Mouse (Mus musculus) embryonic facial prominence, embryonic 15.5 days (tissue): ENCODE measurements at regions not wholly inside any gene's neighbourhood (a gene's known extent, or its start where the extent isn't known, plus 50 kb on each side); places are given as distances from the start of the nearest gene placed in this dataset.

Experiments
- ATAC-seq: fragments of 200-750 bp; cut with Nextera tagmentation; 2 replicates; pipeline ENCODE4 v1.8.0; 2017; ENCODE audit warnings: low read depth, moderate TSS enrichment; ENCODE audit not compliant: insufficient number of reproducible peaks, low FRiP score, low TSS enrichment
- H3K27ac ChIP-seq: fragments of 300-500 bp; sonication (generic); replicated peaks from 2 replicates; pipeline ENCODE4 v1.5.1; 2015; ENCODE audit warnings: mild to moderate bottlenecking, inconsistent platforms
- H3K27me3 ChIP-seq: fragments of 300-500 bp; sonication (generic); 2 replicates; pipeline ENCODE4 v1.6.1; 2015; ENCODE audit warnings: inconsistent platforms
- H3K36me3 ChIP-seq: fragments of 300-500 bp; sonication (generic); 2 replicates; pipeline ENCODE4 v1.6.1; 2015; ENCODE audit warnings: mild to moderate bottlenecking, inconsistent platforms
- H3K4me1 ChIP-seq: fragments of 300-500 bp; sonication (generic); 2 replicates; pipeline ENCODE4 v1.6.1; 2015; ENCODE audit warnings: inconsistent platforms
- H3K4me2 ChIP-seq: fragments of 300-500 bp; sonication (generic); replicated peaks from 2 replicates; pipeline ENCODE4 v1.6.1; 2015; ENCODE audit warnings: mild to moderate bottlenecking, inconsistent platforms
- H3K4me3 ChIP-seq: fragments of 300-500 bp; sonication (generic); replicated peaks from 2 replicates; pipeline ENCODE4 v1.5.1; 2015; ENCODE audit warnings: mild to moderate bottlenecking, inconsistent platforms
- H3K9ac ChIP-seq: fragments of 300-500 bp; sonication (generic); 2 replicates; pipeline ENCODE4 v1.6.1; 2015; ENCODE audit warnings: inconsistent platforms
- H3K9me3 ChIP-seq: fragments of 300-500 bp; sonication (generic); replicated peaks from 2 replicates; pipeline ENCODE4 v1.6.1; 2016; ENCODE audit warnings: inconsistent platforms
- WGBS: fragments of 180-500 bp; shearing (Covaris S2); methylation state at CpG from one replicate; pipeline ENCODE4 v1.1.7; 2015; 5-methylcytosine and 5-hydroxymethylcytosine counted together

GRCm38 (mm10) chr16:12925931-12926330 is 183.6 kb upstream of the Ercc4 start:
- 50% methylated on average over 9 of the region's 9 CpGs for WGBS
- H3K9ac ChIP-seq, result no peak overlapping the region
- no peaks in the 10 kb centered on the region for H3K36me3 ChIP-seq
- H3K4me2 ChIP-seq, result no peak overlapping the region
- H3K27ac ChIP-seq, result no peak overlapping the region
- no peaks in the 10 kb centered on the region for H3K9me3 ChIP-seq
- H3K4me1 ChIP-seq, result no peaks in the 10 kb centered on the region
- ATAC-seq, result no peak
- H3K27me3 ChIP-seq, result no peaks in the 10 kb centered on the region
- H3K4me3 ChIP-seq, result no peak overlapping the region

DNA sequence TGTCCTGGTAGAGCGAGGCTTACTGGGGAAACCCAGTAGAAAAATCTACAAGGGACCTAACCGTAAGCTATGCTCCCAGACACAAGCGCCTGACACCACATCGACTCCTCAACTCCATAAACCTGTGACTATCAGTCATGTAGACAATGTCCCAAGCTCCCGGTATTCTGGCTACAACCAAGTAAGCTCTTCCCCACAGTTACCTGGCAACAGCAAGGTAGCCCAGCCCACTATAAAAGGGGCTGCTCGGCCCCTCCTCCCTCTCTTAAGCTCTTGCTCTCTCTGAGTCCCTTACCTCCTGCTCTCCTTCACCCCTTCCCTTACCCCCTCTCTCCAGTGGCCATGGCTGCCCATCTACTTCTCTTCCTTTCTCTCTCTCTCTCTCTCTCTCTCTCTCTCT is 178.4 kb upstream of the Ercc4 start:
- H3K9me3 ChIP-seq, result no peaks in the 10 kb centered on the region
- H3K27ac ChIP-seq, result no peak overlapping the region
- H3K4me1 ChIP-seq, result no peaks in the 10 kb centered on the region
- H3K4me3 ChIP-seq, result no peak overlapping the region
- H3K36me3 ChIP-seq, result no peaks in the 10 kb centered on the region
- no peaks in the 10 kb centered on the region for H3K27me3 ChIP-seq
- no peak overlapping the region for H3K9ac ChIP-seq
- no peak for ATAC-seq
- 83% methylated on average over 6 of the region's 6 CpGs for WGBS
- no peak overlapping the region for H3K4me2 ChIP-seq

- no peak overlapping the region for H3K4me2 ChIP-seq
- no peak for ATAC-seq
- no peaks in the 10 kb centered on the region for H3K9me3 ChIP-seq
- 86% methylated on average over 3 of the region's 3 CpGs for WGBS
- H3K9ac ChIP-seq, result no peak overlapping the region
- no peak overlapping the region for H3K4me3 ChIP-seq
- no peaks in the 10 kb centered on the region for H3K27me3 ChIP-seq
- no peak overlapping the region for H3K27ac ChIP-seq
- H3K4me1 ChIP-seq, result no peaks in the 10 kb centered on the region
- H3K36me3 ChIP-seq, result no peaks in the 10 kb centered on the region
These were observed 176.5 kb upstream of the Ercc4 start for GRCm38 (mm10) chr16:12932959-12933358.

GRCm38 (mm10) chr16:12934586-12934985 is 174.9 kb upstream of the Ercc4 start:
- H3K27me3 ChIP-seq, result no peaks in the 10 kb centered on the region
- no peak overlapping the region for H3K27ac ChIP-seq
- H3K4me3 ChIP-seq, result no peak overlapping the region
- H3K9me3 ChIP-seq, result no peaks in the 10 kb centered on the region
- H3K4me1 ChIP-seq, result no peaks in the 10 kb centered on the region
- H3K4me2 ChIP-seq, result no peak overlapping the region
- ATAC-seq, result no peak
- no peak overlapping the region for H3K9ac ChIP-seq
- no peaks in the 10 kb centered on the region for H3K36me3 ChIP-seq
- WGBS, result 72% methylated on average over 7 of the region's 7 CpGs

GRCm38 (mm10) chr16:12935266-12935665 is 174.2 kb upstream of the Ercc4 start:
- no peaks in the 10 kb centered on the region for H3K27me3 ChIP-seq
- no peak overlapping the region for H3K4me2 ChIP-seq
- no peaks in the 10 kb centered on the region for H3K9me3 ChIP-seq
- WGBS, result 69% methylated on average over 2 of the region's 2 CpGs
- no peak for ATAC-seq
- no peaks in the 10 kb centered on the region for H3K36me3 ChIP-seq
- H3K4me3 ChIP-seq, result no peak overlapping the region
- no peaks in the 10 kb centered on the region for H3K4me1 ChIP-seq
- no peak overlapping the region for H3K27ac ChIP-seq
- H3K9ac ChIP-seq, result no peak overlapping the region

GRCm38 (mm10) chr16:12936571-12936970 is 172.9 kb upstream of the Ercc4 start:
- no peaks in the 10 kb centered on the region for H3K4me1 ChIP-seq
- WGBS, result 65% methylated on average over 2 of the region's 2 CpGs
- H3K9me3 ChIP-seq, result no peaks in the 10 kb centered on the region
- no peaks in the 10 kb centered on the region for H3K27me3 ChIP-seq
- no peak overlapping the region for H3K9ac ChIP-seq
- no peak for ATAC-seq
- no peak overlapping the region for H3K4me2 ChIP-seq
- H3K4me3 ChIP-seq, result no peak overlapping the region
- no peaks in the 10 kb centered on the region for H3K36me3 ChIP-seq
- H3K27ac ChIP-seq, result no peak overlapping the region

- Histone ChIP-seq H3K4me2 (no peak overlapping the region), H3K36me3 (no peaks in the 10 kb centered on the region), H3K27me3 (no peaks in the 10 kb centered on the region), H3K27ac (no peak overlapping the region), H3K4me1 (no peaks in the 10 kb centered on the region), H3K9me3 (no peaks in the 10 kb centered on the region), H3K4me3 (no peak overlapping the region), H3K9ac (no peak overlapping the region)
- WGBS, result 87% methylated on average over 2 of the region's 2 CpGs
- ATAC-seq, result no peak
These were observed 170.9 kb upstream of the Ercc4 start for GRCm38 (mm10) chr16:12938563-12938962.

GRCm38 (mm10) chr16:12951176-12951575 is 158.3 kb upstream of the Ercc4 start:
- Histone ChIP-seq H3K4me2 (no peak overlapping the region), H3K27me3 (no peaks in the 10 kb centered on the region), H3K36me3 (no peaks in the 10 kb centered on the region), H3K27ac (no peak overlapping the region), H3K9me3 (no peaks in the 10 kb centered on the region), H3K9ac (no peak overlapping the region), H3K4me3 (no peak overlapping the region), H3K4me1 (no peaks in the 10 kb centered on the region)
- ATAC-seq, result no peak
- WGBS, result 77% methylated on average over 5 of the region's 5 CpGs

- Histone ChIP-seq H3K36me3 (no peaks in the 10 kb centered on the region), H3K4me1 (no peaks in the 10 kb centered on the region), H3K4me3 (no peak overlapping the region), H3K27ac (no peak overlapping the region), H3K9me3 (no peaks in the 10 kb centered on the region), H3K4me2 (no peak overlapping the region), H3K9ac (no peak overlapping the region), H3K27me3 (no peaks in the 10 kb centered on the region)
- no peak for ATAC-seq
- 58% methylated on average over 8 of the region's 8 CpGs for WGBS
These were observed 155.5 kb upstream of the Ercc4 start for GRCm38 (mm10) chr16:12954028-12954427.

DNA sequence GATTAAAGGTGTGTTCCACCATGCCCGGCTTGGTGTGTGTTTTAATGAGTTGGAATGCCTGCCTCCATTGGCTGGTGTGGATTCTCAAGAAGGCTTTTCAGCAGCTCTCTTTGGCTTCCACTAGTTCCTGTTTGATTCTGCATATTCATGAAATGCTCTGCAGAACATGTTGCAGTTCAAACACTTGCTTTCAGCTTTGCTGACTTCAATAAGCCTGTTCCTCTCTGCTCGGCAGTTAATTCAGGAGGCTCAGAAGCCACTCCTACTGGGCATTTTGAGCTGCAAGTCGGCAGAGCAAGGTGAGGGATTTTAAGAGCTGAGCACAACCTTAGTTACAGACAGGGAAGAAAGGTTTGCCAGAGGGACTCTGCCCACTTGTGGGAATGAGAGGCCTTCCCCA is 153.1 kb upstream of the Ercc4 start:
- Histone ChIP-seq H3K9me3 (no peaks in the 10 kb centered on the region), H3K4me3 (no peak overlapping the region), H3K27ac (no peak overlapping the region), H3K9ac (no peak overlapping the region), H3K36me3 (no peaks in the 10 kb centered on the region), H3K4me1 (no peaks in the 10 kb centered on the region), H3K27me3 (no peaks in the 10 kb centered on the region), H3K4me2 (no peak overlapping the region)
- ATAC-seq, result no peak
- WGBS, result 49% methylated on average over 3 of the region's 3 CpGs

DNA sequence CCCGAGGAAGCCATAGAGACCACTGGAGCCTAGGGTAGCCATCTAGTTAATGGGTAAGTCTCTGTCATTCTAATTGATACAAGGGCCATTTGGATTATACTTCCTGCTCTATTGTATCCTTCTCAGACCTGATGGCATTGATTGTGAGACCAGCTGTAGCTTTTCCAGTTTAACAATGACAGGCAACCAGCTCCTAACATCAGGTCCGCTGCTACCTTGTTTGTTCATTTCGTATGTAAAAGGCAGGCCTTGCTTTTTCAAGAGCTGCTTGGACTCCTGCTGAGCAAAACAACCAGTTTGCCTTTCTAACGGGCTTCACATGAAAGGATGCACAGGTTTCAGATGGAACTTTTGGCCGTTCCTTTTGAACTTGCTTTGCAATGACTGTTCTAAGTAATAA is 148.6 kb upstream of the Ercc4 start:
- H3K4me2 ChIP-seq, result no peak overlapping the region
- H3K4me3 ChIP-seq, result no peak overlapping the region
- no peak overlapping the region for H3K27ac ChIP-seq
- H3K36me3 ChIP-seq, result no peaks in the 10 kb centered on the region
- H3K27me3 ChIP-seq, result no peaks in the 10 kb centered on the region
- H3K9ac ChIP-seq, result no peak overlapping the region
- H3K4me1 ChIP-seq, result no peaks in the 10 kb centered on the region
- WGBS, result 67% methylated on average over 5 of the region's 5 CpGs
- ATAC-seq, result no peak
- H3K9me3 ChIP-seq, result no peaks in the 10 kb centered on the region

GRCm38 (mm10) chr16:12982681-12983080 is 126.8 kb upstream of the Ercc4 start:
- 63% methylated on average over 1 of the region's 1 CpGs for WGBS
- H3K4me3 ChIP-seq, result no peak overlapping the region
- ATAC-seq, result no peak
- no peaks in the 10 kb centered on the region for H3K36me3 ChIP-seq
- no peak overlapping the region for H3K9ac ChIP-seq
- H3K9me3 ChIP-seq, result no peaks in the 10 kb centered on the region
- no peak overlapping the region for H3K27ac ChIP-seq
- no peaks in the 10 kb centered on the region for H3K4me1 ChIP-seq
- no peaks in the 10 kb centered on the region for H3K27me3 ChIP-seq
- H3K4me2 ChIP-seq, result no peak overlapping the region
